Mouse (Mus musculus) Muller cell, postnatal 12 days (primary cell): ENCODE results near the gene Trap1.
"Not testable (repeated sequence)": the region's sequence is repeated elsewhere in the genome, so short reads cannot be mapped to it uniquely, and the experiment has no call there.

Experiments used
- DNase-seq: peaks from one replicate; pipeline ENCODE4 v3.0.0-alpha.2; 2015; ENCODE audit errors: inconsistent ontology term

Gene Trap1

DNA sequence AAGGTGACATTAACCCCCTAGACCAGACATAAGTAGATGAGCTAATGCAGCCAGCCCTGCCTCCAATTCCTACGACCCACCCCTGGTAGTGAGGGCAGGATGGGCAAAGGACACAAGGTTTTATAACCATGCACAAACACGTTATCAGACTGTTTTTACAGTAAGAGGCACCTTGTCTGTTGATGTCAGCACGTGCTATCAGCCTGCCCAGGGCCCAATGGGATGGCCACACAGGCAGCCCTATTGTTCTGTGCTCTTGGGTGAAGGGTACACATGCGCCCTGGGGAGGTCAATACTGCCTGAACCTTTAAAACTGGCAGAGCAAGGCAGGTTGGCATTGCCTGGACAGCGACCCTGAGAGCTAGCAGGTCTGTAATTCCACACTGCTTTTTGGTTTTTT lies 40.8 kb downstream of the Trap1 start, which contains the start of gene Dnase1:
TSS of gene Dnase1 (plus strand) at position 136 of the 400 bp plus-strand sequence.
- DNase-seq: no peak

DNA sequence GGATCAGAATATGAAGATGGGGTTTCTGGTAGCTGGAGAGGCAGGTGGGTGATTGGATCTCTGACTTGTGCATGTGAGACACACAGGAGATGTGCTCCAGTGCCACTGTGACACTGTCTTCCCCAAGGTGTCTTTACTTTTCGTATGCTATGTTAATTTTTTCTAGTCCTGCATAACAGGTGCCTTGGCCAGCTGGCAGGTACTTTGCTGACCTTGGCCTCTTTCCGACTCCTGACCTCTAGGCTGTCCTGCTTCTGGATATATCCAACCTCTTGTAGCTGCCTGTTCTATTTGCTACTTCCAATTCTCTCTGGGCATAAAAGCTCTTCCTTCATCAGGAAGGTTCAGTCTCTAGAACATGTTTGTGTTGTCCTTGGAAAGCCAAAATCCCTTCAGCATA lies 42.1 kb downstream of the Trap1 start:
- DNase-seq: no peak

DNA sequence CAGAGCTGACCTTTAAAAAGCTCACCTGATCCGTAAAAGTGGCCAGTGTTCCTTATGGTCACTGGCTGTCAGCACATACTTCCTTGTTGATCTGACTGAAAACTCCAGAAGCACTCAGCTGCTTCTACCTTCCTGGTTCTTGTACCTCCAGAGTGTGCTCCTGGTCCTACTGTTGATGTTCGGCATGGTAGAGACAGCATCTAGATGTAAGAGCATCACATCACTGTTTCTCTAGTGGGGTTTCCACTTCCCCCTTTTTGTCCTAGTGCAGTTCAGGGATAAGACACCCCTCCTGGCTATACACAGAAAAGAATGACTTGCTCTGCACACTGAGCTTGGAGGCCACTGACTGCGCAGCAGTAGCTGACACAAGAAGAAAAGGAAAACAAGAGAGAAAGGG lies 43.2 kb downstream of the Trap1 start:
- no peak for DNase-seq

DNA sequence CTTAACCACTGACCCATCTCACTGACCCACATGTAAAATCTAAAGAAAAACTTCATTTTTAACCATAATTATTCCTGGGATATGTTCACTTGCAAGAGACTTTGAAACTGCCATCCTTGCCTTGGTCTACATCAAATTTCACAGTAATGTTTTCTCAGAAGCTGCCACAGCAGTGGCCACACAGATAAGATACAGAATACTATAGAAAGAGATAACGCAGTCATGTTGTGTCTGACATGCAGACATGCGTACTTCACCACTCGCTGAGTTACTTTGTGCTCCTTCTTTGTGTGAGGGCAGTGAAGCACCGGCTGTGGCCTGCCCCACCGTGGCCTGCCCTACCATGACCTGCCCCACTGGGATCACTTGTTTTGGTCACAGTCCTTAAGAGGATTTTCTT lies 43.7 kb downstream of the Trap1 start:
- no peak for DNase-seq

DNA sequence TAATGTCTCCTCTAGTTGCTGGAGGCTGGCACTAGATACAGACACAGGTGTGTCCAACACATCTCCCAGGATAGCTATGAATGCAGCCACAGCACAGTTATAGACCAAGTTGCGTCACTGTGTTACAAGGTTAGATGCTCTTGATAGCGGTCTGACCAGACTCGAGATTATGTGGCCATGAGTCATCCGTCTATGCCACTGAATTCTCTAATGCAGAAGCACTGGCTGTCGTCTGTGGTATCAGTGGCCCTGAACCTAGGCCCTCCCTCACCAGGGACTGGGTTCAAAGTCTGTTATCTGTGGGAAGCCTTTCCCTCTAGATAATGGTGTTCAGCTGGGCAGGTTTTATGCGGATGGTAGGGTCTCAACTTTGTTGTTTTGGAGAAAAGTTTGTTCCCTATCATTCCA lies 45.3 kb downstream of the Trap1 start:
- DNase-seq: no peak

DNA sequence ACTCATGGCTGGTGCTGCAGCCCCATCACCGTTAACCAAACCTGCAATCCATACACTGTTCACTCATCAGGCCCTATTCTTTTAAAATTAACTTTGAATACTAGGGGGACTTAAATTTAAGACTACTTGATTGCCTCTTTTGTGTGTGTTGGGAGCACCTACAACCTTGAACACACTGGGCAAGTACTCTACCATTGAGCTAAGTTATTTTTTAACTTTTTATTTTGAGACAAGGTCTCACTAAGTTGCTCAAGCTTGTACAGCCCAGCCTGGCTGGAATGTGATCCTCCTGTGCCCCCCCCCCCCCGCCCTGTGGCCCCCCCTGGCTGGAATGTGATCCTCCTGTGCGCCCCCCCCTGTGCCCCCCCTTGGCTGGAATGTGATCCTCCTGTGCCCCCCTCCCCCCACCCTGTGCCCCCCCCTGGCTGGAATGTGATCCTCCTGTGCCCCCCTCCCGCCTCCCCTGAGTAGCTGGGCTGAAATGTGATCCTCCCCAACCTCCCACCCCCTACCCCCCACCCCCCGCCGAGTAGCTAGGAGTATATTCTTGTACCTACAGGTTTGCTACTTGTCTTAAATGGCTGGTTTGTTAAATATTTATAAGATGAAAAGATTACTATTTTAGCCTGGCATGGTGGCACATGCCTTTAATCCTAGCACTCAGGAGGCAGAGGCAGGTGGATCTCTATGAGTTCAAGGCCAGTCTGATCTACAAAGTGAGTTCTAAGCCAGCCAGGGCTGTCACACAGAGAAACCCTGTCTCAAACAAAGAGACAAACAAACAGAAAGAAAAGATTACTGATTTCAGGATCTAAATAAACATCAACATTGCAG lies 46.0 kb downstream of the Trap1 start:
- DNase-seq: no peak

DNA sequence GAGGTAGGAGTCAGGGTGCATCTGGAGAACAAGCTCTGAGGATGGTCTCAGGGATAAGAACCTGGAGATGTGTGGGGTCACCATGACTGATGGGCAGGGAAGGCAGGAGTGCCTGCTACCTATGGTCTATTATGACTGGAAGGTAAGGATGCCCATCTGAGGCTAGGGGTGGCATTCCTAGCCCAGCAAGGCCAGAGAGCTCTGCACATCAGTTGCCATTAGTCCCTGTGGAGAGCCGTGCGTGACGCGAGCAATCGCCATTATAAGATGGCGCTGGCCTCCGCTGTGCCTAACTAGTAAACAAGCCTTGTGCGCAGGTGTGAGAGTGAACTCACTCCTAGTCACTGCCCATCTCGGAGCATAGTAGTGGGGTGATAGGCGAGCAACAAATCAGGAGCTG lies 47.1 kb downstream of the Trap1 start:
- DNase-seq: no peak

DNA sequence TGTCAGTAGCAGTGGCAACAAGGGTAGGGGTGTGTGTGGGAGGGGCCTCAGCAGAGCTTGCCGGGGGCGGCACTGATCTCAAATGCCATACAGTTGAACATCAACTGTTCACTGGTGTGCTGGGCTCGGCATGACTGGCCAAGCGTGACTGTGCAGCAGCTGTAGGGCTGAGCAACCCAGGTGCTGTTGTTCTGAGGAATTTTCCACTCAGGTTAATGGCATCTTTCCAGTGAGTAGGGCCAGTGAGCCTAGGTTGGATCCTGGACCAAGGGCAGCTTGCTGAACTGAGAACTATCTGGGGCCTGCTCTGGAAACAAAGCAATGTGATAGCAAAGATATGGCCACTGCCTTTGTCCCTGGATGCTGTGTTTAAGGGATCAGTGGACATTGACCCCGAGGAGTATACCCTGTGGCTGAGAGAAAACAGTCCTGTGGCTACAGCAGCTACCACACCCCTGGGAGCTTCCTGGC lies 48.2 kb downstream of the Trap1 start:
- DNase-seq: peak; percentile 2

DNA sequence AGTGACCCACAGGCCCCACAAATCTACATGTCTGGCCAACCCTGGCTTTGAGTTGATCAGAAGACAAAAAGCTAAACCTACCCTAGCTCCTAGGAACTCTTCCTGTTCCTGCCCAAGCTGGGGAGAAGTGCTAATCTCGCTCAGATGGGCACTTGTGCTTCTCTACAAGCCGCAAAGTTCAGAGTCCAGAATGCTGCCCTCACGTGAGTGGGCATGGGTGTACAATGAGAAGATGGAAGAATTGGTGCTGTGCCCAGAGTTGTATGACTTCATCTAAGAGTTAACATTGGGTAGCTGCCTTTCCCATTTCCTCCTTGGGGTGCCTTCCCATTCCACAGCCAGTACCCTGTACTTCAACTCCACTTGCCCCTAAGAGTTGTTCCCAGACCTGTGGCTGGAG lies 50.4 kb downstream of the Trap1 start:
- DNase-seq: no peak

DNA sequence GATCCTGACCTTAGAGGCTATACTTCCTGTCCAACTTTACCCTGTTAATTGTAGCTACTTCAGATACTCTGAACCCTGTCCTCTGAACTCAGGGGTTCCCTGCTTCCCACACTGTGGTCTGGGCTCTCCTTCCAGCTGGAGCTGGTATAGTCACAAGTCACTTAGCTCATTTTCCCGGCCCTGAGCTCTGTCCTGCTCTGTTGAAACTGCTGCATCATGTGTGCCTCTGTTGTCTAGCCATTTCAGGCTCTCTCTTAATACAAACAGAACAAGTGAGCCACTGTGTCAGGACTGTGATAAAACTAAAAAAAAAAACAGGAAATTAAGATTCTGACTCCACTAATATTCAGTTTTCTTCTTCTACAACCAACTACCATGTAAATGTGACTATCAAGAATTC lies 51.0 kb downstream of the Trap1 start:
- no peak for DNase-seq

DNA sequence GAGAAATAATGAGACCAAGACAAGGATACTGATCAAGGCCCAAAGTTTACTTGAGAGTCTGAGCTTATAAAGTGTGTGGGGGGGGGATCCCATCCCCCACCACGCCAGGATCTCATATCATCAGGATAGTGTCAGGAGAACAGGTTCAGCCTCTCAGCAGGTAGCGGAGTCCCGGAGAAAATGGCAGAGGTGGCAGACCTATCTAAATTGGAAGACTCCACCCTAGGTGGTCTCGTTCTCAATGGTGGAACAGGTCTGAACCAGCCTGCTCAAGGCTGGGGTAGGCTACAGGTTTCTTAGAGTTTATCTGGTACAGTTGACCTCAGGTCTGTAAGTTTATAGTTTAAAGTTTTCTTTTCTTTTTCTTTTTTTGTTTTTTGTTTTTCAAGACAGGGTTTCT lies 54.9 kb downstream of the Trap1 start:
- no peak for DNase-seq

DNA sequence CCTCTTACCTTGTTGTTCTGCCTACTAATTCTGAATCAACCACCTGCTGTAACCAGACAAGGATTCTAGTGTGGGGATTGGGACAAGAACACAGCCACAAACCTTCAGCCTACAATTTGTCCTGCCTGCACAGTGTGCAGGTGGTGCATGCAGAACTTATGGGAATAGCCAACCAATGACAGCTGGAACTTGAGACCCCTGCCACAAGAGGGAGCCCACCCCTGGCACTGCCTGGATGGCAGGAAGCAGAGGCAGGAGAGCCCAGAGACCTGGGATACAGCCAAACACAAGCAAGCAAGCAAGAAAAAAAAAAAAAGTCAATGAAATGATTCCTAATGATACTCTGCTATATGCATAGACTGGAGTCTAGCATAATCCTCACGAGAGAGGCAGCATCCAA lies 56.4 kb downstream of the Trap1 start:
- no peak for DNase-seq

DNA sequence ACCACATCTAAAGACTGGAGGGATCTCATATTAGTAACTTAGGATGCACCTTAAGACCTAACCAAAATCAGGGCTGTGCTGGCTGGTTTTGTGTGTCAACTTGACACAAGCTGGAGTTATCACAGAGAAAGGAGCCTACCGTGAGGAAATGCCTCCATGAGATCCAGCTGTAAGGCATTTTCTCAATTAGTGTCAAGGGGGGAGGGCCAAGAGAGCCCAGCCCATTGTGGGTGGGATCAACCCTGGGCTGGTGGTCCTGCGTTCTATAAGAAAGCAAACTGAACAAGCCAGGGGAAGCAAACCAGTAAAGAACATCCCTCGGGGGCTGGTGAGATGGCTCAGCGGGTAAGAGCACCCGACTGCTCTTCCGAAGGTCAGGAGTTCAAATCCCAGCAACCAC lies 60.2 kb downstream of the Trap1 start:
- DNase-seq: not testable (repeated sequence)

DNA sequence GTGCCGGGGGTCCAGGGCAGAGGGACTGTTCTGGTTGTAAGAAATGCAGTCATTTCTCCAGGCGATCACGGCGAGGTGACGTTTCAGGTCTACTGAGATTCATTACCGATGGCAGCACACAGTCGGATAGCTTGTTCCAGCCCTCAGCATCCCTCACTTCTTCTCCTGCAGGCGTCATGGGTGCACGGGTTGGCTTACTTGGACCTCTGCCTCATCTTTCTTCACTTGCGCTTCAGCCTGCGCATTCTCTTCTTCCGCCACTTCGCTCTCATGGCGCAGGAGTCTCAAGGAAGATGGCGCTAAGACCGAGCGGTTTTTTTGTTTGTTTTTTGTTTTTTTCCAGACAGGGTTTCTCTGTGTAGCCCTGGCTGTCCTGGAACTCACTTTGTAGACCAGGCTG lies 60.8 kb downstream of the Trap1 start:
- DNase-seq: not testable (repeated sequence)

DNA sequence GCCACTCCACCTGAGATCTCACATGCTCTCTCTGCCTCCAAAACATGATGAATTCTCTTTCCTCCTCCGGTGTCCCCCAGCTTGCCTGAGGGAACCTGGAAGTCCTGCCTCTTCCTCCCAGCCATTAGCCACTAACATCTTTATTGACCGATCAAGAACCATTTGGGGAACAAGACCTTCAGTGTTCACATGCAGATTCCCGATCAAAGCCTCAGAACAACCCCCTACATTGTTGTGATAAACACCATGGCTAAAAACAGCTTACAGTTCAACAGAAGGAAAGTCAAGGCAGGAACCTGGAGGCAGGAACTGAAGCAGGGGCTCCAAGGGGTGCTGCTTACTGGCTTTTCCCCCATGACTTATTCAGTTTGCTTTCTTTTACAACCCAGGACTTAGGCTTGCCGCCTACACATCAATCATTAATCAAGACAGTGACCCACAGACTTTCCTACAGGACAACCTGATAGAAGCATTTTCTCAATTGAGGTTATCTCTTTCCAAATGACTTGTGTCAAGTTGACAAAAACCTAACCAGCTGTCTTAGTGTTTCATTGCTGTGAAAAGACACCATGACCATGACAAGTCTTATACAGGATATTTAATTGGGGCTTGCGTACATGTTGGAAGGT lies 63.5 kb downstream of the Trap1 start:
- DNase-seq: no peak

DNA sequence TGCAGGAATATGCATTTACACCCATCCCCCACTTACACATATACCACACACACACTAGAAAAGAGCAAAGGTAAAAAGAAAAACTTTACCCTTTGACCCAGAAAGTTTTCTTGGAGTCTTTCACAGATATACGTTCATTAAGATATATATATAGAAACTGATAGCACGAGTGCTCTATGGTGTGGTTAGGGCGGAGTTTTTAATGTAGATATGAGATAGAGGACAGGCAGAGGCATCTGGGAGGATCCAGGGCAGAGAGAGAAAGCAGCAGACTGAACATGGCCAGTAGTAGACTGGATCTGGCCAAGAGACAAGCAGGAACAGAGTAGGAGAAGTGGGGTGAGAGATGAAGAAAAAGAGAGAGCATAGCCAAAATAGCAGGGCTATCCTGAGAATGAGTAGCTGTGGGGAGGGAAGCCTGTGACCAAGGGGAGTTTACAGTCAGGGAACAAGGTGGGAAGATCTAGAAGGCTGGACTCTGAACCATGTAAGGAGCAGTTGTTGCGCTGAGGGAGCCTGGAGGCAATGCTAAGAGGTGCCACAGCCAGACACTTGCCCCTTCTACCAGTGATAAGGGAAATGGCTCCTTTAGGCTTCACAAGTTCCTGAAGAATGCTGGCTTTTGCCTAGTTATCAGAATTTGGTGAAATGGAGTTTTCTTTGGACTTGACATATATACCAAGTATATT lies 64.6 kb downstream of the Trap1 start:
- DNase-seq: no peak

DNA sequence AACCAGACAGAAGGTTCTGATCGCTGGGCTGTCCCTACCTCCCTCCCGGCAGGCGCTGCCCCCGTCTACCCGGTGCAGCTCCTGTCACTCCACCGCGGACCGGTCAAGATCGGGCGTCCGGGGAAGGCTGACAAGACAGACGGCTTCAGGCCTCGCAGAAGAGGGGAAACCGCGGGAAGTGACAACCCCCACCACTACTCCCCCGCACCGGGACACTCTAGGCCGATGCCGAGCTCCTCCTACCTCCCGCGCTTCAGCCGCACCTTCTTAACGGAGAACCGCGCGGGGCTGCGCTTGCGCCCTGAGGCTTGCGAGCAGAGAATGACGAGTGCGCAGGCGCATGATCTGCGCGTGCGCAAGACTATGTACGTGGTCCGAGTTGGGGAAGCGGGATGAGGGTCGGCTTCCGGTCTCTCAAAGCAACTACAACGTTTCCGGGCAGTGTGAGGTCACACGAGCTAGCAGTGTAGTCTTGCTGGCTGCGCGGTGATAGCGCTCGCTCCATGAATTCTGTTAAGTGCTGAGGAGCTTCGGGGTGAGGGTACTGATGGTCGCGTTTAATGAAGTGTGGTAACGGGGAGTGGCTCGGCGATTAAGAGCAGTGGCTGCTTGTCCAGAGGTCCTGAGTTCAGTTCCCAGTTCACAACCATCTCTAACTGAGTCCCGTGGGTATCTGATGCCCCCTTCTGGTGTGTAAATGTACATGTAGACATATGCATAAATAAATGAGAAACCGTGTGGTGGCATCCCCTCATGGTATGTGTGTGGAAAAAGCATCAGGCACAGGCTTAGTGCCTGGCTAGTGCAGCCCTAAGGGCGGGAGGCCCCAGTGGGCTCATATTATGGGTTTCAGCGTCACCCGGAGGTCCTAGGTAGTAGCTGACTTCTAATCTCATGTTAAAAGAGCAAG lies 73.9 kb downstream of the Trap1 start, which contains the start of gene Slx4:
TSS of gene Slx4 (minus strand) at position 282 of the 910 bp plus-strand sequence.
- peak; percentile 96 for DNase-seq
